Mouse (Mus musculus) 3134 (cell line): Measurements from ENCODE around the gene Wdr41.

Experiments
- DNase-seq: peaks from one replicate; pipeline ENCODE4 v3.0.0-alpha.2; 2011; ENCODE audit warnings: low spot score; ENCODE audit not compliant: insufficient read length; ENCODE audit errors: extremely low read depth

Wdr41 gene

DNA sequence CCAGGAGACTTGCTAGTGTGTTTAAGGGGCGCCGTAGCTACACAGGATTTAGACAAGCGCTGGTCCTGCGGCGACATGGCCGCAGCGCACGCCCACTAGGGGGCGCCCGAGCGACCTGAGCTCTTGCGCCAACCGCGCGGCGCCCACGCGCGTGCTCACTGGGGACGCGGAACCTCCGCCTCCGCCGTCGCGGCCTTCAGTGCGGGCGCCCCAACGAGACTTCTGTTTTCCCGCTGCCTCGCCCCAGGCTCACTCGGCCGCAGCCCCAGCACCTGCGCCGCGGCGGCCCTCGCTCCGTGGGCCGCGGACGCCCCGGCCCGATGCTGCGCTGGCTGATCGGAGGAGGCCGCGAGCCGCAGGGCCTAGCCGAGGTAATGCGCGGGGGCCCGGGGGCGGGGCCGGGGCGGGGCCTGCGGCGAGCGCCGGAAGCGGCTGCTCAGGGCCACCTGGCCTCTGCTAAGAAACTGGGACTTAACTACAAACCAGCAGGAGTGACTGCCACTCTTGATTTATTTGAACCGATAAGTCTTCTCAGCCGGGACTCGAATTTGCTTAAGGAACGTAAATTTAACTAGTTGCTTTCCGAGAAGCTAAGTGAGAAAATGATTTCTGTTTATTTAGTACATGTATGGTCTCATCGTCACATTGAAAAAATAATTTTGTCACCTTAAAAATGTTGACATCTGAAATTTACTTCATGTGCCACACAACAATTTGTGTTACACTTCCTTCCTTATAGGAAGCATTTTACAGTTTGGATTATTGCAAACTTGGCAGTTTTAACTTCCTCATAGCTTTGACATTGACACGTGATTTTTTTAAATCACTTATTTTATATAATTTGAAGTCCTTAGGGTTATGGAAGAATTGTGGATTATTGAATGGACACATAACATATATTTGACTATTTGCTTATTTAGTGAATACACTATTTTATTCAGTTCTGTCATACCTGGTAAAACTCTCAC, at the start of gene Wdr41:
TSS of gene Wdr41 (plus strand) at position 126 of the 968 bp plus-strand sequence.
- peak; percentile 92 for DNase-seq

DNA sequence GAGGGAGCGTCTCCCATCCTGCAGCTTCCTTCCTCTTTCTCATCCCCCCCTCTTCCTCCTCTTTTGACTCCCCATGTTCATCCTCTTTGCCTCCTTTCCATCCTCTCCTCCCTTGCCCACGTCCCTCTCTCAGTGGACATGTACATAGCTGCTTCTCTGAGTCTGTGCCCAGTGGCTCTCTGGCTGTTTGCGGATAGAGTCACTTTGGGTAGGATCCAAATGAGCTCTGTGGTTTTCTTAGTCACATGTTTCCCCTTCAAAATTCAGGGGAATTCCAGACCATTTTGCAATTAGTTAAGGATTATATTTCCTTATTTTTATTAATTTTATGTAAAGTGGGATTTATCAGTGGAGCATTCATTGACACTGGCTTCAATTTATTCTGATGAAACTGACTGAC, 48.1 kb upstream of the Wdr41 start:
- no peak for DNase-seq

DNA sequence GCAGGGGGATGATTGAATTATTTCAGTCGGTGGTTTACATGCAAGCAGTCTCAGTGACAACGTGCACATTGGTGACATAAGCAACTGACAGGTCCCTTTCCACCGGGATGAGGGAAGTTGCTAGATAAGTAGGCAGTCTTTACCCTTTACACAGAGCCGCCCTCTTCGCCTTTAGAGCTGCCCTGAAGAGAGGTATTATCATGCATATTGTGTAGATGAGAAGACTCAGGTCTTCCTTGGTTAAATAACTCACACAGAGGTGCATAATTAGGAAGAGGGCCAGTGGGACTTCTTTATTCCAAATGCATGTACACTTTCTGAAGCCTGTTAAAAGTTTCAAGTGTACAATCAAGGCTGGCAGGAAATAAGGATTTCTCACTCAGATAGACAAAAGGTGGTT, 37.7 kb upstream of the Wdr41 start:
- DNase-seq: no peak

DNA sequence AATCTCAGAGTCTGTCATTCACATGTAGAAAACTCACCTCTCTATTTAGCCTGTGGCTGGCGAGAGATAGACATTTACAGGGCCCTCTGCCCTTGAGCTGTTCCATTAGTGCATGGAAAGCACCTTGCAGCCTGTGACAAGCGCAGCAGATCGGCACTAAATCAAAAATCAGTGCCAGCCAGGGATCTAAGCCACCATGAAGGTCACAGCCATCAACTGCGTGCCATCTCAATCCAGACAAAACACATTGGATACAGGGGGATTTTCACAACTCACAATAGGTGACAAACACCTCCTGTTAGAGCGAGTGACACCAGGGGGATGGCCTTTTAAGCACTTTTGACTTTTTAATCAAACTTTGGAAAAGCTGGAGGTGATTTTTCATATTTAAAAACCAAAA, 36.0 kb upstream of the Wdr41 start:
- DNase-seq: no peak

DNA sequence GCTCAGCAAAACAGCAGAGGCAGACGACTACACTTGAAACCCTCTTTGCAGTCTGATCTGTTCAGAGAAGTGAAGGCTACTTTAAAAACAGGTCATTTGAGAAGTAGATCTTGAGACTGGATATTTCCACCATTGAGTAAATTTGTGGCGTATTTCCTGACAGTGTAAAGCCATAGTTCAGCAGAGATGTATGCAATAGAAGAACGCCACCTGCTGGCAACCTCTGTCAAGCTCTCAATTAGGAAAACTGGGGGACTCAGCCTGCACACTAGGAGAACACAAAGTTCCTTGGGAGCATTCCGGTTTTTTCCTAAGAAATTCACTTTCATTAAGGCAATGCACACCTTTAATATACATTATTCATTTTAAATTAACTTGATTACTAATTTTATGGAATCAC, 34.9 kb upstream of the Wdr41 start:
- DNase-seq: no peak

DNA sequence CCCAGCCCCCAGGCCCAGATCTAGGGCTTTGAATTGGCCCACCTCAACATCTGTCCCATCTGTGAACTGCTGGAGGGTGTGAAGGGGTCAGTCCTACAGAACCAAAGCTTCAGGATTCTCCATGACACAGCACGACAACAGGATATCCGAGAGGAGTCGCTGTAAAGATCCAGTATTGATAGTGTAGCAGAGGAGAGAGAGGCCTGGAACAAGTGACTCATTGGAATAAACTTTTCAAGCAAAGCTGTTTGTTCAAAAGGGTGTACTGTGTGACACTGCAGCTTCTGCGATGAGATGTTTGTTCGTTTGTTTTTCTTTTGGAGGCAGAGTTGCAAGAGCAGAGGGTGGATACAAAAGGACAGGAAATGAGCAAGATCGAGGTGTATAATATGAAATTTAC, 20.2 kb upstream of the Wdr41 start:
- DNase-seq: no peak

DNA sequence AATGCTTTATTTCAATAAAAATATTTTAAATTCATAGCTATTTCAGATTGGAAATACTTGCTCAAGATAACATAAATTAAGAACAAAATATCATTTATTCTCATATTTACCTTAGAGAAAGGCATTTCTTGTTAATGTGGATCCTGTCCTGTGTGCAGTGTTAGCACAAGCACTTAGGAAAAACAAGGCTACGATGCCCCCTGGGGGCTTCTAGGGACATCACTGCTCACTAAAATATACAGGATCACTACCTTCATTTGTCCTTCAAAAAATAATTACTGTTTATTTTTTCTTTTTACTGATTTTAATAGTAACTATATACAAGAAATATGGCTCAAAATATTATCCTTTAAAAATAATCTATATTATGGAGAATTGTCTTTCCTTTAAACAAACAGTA, 18.2 kb upstream of the Wdr41 start:
- no peak for DNase-seq

DNA sequence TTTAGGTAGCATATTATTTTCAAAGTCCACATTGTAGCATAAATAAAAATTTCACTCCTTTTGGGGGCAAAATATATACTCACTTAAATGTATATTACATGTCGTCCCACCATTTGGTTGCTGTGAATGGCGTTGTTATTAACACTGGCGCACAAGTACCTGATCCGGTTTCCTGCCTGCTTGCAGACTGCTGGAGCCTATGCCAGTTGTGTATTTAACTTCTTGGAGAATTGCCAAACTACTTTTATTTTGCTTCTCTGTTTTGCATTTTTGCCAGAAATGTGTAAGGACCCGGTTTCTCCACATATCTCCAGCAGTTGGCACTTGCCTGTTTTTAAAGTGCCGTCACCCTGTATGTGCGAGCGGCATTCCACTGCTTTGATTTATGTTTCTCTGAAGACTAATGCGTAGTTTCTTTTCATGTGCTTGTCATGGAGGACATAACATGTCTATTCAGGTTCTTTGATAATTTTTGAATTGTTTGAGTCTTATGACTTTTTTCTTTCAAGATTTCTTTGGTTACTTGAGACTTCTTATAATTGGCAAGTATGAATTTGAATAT, 6.1 kb upstream of the Wdr41 start:
- no peak for DNase-seq

DNA sequence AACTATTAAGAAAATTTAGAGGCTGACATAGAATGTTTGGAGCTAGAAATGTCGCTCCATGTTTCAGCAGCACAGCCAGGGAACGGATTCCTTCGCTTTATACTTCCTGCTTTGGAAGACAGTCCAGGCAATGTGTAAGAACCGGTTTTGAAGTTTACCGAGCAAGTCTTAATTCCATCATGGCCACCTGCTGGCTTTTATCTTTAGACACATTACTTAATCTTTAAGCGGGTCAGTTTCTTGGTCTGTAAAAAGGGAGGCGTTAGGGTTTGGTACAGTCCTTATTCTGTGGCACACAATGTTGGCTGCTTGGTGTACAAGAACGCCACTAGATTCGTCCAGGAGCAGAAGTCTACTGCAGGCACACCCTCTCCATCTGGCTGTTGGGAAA, 321 bp upstream of the Wdr41 start:
- DNase-seq: no peak

DNA sequence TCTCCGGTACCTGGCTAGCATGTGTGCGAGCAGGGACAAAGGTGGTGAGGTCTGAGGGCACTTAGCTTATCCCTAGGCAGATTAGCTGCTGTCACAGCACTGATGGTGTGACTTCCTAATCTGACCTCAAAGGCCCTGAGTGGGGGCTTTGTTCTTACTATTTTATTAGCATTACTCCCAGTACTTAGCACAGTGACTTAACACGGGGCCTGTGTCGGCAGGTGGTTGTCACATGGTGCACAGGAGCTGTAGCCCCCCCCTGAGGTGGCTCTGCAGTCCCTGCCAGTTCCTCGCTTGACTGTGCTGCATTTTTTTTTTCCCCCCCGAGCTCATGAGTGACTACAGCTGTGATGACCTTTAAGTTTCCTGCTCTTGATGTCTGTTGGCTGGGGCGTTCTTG, 2.9 kb downstream of the Wdr41 start:
- no peak for DNase-seq

DNA sequence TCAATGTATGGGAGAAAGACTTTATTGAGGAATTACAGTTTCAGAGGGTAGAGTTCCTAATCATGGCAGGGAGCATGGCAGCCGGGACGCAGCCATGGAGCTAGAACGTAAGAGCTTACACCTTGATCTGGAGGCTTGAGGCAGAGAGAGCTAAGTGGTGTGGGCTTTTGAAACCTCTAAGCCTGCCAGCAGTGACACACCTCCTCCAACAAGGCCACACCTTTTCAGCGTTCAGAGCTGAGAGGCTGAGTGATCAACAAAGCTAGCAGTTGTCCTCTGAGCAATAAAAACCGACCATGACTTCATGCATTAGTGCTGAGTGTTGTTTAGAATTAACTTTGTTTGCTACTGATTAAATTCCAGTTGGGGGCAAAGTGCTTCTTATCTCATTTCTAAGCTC, 14.4 kb downstream of the Wdr41 start:
- no peak for DNase-seq

DNA sequence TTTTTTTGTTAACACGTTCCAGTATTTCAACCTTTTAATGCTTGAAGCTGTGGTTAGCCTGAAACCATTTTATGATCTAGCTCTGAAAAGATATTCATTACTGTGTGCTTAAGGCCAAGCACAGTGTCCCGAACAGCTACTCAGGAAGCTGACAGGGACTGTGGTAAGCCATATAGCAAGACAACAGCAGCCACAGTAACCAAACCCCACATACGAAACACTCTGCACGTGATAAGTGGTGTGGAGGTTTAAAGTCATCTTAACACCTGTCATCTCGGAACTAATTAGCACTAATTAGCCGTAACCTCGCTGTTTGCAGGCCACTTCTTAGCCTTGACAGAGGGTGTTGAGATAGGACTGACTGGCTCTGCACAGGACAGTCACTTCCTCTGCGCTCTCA, 31.1 kb downstream of the Wdr41 start:
- no peak for DNase-seq

DNA sequence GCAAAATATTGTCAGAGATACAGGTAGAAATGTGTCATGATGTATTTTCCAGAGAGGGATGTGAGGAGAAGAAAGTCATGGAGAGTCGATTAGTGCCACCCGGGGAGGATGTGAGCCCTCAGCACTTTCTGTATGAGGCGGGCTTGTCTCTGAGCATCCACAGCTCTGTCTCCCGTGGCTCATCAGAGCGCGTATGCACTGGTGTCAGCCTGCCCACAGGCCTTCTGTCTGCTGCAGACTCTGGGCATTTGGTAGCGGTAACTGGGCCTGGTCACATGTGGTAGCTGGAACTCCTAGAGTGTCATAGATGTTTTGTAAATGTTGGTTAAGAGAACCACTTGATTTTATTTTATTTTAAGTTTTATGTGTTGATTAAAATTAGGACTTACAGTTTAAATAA, 33.1 kb downstream of the Wdr41 start:
- no peak for DNase-seq

DNA sequence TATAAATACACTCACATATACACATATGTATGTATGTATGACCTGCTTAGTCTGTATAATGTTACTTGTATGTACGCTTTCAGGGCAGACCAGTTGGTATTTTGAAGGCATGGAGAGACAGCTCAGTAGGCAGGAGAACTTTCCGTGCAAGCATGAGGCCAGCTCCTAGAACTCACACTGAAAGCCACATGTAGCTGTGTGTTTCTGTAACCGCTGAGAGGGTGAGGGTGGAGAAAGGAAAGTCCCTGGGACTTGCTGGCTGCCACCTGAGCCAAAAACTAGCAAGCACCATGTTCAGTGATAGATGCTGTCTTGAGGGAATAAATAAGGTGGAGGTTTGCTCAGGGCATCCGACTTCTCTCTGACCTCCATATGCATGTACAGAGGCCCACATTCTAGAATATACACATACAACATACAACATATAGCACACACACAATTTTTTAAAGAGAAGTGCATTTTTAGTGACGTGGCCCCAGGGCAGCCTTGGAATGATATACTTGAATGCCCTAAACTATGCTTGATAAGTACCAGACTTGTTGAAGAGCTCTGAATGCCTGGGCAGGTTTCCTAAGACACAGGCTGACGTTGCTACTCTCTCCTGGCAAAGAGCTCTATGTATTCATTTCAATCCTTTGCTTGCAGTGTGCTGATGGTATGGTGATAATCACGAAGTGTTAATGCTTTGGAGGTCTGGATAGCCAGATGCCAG, 35.6 kb downstream of the Wdr41 start:
- no peak for DNase-seq

DNA sequence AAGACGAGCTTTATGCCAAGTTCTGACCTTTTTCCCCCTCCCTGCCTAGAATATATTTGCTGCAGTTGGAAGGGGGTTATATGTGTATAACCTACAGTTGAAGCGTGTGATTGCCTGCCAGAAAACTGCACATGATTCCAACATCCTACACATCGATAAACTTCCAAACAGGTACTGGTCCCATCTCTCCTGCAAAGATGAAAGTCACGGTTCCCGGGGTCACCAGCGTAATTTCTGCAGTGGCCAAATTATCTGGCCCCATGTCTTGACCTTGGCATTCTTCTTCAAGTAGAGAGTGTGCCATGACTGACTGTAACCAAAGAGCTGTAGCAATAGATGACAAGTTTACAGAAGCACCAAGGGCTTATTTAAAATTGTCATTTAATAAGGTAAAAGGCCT, 41.1 kb downstream of the Wdr41 start:
- DNase-seq: no peak

DNA sequence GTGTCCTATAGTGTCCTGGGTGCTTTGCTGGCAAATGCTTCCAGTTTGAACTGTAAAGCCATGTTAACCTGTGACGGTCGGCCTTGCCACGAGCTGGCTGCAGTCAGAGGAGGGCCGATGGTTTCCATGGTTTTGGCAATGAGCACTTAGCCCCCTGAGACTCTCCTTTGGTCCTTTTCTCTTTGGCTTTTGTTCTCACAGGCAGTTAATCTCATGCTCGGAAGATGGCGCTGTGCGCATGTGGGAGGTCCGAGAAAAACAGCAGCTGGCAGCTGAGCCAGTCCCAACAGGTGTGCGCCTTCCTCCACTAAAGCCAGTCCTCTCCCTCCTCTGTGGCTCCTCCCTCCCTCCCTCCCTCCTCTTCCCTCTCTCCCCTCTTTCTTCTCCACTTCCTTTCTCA, 41.8 kb downstream of the Wdr41 start:
- no peak for DNase-seq

DNA sequence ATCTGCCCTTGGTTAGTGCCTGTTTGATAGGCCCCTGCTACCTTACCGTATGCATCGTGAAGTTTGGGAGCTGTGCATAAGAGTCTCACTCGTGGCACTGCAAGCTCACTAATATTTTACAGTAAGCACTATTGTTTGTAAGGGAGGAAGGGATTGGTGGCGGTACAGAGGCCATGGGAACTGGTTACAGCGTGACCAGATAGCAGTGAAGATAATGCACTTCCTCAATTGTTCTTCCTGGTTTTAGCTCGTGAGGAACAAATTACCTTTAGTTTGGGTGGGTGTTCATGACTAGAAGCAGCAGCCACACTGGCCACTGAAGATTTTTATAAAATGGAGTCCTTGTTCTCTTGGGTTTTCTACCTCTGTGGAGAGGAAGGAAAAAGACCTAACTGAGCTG, 43.2 kb downstream of the Wdr41 start:
- DNase-seq: no peak

DNA sequence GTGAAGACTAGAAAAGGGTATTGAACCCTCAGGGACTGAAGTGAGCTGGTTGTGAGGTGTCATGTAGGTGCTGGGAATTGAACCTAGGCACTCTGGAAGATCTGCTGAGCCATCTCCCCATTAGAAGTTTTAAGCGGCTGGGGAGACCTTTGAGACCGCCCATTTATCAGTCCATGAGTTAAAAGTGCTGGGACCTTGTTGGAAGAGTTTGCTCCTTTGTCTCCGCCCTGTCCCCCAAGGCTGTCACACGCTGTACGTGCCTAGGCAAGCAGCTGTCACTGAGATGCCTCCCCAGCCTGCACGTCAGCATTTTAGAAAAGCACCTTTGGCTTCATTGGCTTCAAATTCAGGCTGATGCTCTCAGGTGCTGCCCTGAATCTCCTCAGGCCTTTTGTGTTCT, 44.1 kb downstream of the Wdr41 start:
- DNase-seq: no peak

DNA sequence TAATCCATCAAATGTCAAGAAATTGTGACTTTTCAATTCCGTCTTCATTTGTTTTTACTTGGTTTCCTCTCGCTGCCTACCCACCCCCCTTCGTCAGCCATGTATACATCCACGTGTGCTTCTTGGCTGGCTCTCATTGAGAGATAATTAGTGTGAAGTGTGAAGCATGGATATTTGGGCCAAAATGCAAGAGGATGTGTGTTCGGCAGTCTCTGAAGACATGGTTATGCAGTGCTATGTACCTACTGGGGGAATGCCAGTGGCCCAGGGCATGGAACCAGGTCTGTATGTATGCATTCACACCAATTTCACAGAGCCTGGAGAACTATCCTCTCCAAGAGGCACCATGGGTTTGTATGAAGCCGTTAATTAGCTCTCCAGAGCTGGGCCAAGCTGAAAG, 54.7 kb downstream of the Wdr41 start:
- DNase-seq: no peak

DNA sequence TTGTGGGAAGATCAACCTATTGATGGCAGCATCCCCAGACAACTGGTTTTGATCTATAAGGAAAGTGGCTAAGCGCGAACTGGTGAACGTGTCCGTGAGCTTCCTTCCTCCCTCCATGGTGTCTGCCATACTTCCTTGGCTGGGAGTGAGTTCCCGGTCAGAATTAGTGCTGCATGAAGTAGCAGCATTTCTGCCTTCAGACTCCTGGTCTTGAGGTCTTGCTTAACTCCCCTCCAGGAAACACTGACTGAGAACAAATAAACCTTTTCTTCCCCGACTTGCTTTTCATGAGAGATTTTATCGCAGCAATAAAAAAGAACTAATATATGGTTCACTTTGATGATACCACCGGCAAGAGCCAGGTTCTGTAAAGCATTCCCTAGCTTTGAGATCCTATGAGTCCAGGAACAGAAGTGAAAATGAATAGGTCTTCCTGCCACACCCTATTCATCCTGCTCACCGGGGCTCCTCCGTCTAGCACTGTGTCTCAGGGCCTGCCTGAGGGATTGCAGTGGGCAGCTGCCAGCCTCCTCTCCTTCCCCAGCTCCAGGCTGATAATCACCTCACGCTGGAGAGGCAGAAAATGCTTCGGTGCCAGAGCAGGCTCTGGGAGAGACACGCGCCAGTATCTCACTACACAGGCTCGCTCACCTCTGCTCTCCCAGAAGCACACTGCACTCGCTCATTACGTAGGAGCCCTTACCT, 56.1 kb downstream of the Wdr41 start:
- no peak for DNase-seq

DNA sequence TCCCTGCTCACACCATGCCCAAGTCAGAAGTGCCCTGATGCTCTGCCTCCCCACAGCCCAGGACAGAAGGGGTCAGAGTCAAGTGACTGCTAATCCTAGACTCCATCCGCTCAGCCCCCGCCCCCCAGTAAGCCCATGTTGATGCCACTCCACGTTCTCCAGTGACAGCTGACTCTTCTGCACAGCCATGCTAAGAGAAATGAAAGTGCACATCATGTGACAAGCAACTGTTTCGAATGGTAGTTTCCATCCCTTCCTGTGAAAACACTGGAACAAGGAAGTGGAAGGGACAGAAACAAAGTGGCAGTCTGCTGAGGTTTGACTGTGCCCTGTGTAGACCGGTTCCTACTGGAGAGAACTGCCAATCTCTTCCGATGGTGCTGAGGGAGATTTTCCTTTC, 56.8 kb downstream of the Wdr41 start:
- DNase-seq: no peak
